Mouse (Mus musculus): ENCODE measurements around the gene Galm.

The Galm gene

DNA sequence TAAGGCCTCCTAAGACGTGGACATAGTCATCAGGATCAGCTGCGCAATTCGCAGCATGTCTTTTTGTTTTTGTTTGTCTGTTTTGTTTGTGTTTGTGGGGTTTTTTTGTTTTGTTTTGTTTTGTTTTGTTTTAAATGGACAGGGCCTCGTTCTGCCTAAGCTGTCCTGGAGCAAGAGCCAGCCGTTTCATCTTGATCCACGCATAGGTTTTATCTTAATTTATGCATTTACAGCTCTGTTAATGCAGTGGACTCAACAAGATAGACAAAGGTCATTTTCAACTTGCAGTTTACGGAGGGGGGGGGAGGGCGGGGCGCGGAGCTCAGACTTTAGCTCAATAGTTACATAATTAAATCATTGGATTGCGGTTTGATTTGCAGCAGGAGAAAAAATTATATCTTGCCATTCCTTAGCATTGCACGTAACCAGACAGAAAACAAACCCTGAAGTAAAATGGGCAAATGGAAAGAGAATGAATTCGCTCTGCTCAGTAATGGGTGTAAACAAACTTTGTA is 1.3 kb downstream of the Galm start:
- DNase-seq (ENCODE audit: low spot score in 2 of 2), result no peak

DNA sequence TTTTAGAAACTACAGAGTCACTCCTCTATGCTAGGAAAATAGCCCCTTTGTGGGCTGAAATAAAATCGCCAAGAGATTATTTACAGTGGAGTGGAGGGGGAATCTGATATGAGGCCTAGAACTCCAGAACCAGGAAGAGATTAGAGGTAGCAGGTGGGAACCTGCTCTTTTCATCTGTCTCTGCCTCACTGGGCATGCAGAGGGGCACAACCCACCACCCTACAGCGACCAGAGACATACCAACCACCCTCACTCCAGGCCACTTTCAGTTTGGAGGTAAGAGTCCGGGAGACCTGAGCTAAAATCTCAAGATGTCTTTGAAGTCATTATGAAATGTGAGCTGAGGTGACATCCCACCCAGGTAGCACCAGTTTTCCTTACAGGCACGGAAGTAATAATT is 2.1 kb downstream of the Galm start:
- no peak for DNase-seq (ENCODE audit: low spot score in 2 of 2)

DNA sequence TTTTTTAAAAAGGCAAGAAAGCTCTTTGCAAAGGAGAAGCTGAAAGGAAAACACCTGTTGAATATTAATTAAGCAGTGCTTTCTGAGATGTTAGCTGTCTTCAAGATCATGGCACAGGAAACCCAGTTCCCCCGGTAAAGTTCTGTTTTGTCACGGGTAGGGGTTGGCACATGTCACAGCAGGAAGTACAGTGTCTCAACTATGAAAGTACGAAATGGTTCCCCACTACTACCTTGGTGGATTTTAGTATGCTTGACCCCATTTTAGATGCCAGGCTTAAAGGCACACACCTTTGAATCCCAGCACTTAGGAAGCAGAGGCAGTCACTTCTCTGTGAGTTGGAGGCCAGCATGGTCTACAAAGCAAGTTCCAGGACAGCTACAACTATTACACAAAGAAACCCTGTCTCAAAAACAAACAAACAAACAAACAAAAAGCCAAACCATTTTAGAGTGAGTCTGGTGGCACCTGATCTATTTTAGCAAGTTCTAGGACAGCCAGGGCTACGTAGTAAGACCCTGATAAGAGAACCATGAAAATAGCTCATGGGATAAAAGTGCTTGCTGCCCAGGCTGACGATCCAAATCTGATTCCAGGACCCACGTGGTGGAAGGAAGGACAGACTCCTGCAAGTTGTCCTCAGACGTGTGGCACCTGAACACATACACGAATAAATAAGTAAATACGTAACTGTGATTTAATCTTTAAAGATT is 3.6 kb downstream of the Galm start:
- DNase-seq (ENCODE audit: low spot score in 2 of 2), result no peak

DNA sequence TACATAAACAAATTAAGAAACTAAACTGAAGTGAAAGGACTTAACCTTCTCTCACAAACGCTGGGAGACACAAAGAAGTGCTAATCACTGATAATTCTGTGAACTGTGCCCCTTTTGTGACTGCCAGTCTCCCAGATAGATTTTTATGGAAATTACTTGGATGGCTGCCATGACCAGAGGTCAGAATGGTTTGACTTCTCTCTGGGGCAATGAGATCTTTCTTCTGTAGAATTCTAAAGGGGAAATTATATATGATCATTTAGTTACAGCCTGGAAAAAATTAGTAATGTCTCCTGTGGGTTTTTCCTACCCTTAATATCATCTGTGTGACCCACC is 4.1 kb downstream of the Galm start:
- DNase-seq (ENCODE audit: low spot score in 2 of 2), result no peak

DNA sequence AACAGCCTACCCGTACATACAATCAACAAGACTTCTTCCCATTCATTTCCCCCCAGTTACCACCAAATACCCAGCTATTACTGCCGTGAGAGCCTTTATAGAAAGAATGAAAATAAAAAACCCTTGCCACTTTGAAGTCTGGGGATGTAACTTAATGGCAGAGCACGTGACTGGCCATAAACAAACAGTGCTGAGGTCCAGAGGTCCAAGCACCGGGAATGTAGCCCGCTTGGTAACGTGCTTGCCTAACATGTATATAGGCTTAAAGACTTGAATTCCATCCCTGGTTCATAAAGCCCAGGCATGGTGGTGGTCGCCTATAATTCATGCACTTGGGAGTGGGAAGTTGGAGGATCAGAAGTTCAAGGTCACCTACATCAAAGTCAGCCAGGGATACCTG is 4.6 kb downstream of the Galm start:
- no peak for DNase-seq (ENCODE audit: low spot score in 2 of 2)

DNA sequence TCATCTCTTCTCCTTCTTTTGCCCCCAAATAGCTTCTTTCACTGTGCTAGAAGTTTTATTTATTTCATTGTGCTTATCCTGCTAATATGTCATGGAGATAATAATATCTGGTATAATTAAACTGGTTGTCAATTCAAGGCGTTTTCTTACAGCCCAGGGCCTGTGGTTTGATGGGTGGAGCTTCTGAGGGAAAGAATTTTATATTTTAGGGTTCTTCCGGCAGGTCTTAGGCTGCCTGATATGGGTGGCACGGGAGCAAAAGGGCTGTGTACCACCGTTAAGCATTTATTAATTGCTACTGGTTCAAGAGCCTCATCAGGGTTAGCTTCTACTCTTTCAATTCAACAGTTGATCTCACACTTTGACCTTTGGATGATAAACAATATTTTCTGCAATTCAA is 5.2 kb downstream of the Galm start:
- DNase-seq (ENCODE audit: low spot score in 2 of 2), result no peak

DNA sequence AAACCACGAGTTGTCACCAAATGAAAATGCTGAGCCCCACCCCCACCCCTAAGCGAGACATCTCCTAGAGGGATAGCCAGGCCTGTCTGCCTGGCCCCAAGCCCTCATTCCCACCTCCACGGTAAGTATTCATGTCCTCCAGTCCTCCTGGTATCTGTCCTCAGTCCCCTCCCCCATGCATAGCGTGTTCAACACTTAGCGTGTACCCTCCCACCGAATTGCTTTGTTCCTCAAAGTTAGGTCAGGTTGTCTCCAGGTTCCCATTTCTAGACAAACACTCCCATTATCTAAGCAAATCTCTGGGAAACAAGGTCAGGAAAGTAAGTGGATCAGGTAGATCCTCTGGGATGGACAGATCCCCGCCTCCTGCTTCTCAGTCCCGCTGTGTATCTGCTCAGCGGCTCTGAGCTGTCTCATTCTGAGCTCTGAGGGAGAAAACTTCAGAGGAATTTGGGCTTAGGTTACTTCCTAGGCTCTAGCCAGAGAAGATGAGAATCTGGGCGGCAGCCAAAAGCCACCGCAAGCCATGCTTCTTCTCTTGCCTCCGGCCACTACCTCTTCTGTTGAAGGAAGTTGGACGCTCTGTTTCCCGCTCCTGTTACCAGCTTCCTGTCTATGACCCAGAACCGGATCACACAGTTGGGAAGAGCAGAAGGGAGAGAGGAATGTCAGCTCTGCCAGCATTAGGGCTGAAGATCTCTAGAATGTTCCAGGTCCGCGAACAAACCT is 11.3 kb downstream of the Galm start:
- no peak for DNase-seq (ENCODE audit: low spot score in 2 of 2)

DNA sequence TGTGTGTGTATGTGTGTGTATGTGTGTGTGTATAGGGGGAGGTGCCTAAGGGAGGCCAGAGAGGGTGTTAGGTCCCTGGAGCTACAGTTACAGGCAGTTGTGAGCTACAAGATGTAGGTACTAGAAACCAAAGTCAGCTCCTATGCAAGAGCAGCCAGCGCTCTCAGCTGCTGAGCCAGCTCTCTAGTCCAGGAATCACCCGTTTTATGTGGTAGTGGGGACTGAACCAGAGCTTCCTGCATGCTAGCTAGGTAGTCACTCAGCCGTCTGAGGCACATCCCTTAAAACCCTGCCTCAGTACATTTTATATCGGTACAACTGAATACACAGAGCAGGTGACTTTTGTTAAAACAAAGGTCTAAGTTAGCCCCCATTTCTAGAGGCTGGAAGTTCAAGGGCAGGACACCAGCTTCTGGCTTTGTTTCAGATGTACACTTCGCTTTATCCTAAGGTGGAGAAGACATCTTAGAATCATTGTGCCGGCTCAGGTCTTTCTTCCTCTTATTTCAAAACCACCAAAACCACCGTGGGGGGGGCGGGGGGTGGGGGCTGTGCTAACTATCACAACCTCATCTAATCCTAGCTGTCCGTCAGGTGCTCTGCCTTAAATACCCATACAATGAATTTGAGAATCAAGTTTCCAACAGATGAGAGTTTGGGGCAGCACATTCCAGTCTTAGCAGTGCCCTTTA is 12.6 kb downstream of the Galm start:
- DNase-seq (ENCODE audit: low spot score in 2 of 2), result no peak

DNA sequence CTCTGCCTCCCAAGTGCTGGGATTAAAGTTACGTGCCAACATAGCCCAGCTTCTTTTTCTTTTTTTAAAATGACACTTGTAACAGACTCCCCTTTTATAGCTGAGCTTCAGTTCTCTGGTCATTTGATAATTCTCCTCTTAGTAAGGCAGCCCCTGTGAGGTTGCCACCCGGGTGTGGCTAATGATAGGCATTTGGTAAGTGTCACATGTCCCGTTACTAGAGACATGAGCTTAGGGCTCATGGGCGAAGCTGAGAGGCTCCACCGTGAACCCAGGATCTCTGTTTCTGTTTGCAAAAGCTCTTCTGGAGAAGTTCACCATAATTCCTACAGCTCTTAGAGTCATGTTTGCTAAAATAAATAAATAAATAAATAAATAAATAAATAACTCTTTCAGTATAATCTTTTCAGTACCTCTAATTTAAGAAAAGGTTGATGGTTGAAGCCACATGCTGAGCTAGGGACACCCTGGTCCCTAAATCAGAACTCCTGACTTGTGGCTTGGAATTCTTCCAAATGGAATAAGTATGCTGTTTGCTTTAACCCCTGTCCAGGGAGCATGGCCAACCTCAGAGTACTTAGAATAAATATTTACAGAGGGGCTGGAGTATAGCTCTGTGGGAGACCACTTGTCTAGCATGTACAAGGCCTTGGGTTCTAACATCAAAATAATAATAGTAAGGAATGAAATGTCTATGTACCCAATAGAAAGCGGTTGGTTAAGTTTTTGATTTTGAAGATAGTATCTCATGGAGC is 16.4 kb downstream of the Galm start:
- no peak for DNase-seq (ENCODE audit: low spot score in 2 of 2)

DNA sequence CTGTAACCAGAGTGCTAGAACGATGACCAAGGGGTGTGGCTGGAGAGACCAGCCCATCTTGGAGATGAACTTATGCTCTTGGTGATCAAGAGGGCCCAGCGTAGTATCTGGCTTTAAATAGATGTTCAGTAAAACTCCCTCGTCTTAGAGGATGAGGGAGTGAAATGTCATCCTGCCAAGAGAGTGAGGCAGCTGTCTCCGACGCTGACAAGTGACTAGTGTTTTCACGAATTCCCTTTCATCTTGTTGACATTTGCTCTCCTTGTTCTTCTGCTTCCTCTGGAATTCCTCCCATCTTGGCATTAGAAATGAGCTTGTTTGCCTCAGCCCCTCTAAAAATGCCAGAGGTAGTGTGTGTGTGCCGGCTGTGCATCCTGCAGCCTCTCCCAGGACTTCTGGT is 17.9 kb downstream of the Galm start:
- no peak for DNase-seq (ENCODE audit: low spot score in 2 of 2)

DNA sequence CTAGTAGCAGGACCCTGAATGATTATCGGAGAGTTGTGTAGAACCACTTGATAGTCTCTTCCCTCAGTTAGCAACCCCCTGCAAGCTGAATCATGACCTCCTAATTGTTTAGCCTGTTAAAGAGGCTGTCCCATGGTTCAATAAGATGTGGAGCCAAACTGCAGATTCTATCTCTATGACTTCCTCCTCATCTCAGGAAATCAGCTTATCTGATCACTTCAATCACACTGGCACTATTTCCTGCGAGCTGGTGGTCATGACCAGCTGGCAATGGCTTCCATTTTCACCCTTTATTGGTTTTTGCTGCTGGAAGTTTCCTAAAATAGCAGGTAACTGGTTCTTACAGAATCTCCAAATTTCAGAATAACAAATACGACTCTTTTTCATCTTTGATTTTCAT is 18.5 kb downstream of the Galm start:
- DNase-seq (ENCODE audit: low spot score in 2 of 2), result no peak

DNA sequence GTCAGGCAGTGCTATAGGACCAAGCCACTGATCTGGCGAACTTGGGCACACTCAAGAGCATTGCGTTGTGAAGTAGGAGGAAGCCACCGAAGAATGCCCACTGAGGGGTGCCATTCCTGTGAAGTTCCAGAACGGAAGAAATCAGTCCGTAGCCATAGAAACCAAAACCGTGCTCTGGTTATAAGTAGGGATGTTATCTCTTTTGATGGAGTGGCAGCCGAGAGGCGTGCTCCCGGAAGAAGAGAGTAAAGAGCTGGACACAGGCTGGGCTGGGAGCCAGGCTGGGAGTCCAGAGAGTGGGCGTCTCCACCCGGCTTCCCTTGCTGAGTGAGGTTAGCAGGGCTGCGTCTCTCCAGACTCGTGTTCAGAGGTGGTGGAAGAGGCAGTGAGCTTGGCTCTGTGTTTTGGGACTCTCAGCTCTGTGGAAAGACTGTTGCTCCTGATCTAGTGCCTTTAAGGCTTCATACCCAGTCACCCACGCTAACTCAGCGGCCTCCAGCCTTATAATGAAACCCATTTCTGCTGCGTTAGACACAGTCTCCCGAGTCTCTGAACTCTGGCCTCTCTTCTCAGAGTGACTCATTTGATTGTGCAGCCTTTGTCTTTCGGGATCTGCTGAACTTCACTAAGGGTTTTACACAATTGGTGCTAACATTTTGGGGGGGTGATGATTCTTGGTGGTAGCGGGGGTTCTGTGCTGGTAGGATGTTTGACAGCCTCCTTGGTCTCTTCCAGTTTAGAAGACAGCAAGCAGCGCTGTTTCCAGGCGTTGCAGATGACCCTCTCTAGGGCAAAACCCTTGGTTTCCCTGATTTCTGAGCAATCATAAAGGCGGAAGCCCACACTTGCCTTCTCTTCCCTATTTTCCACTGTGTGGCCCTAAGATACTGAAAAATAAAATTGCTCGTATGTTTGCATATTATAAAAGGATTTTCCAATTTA is 21.1 kb downstream of the Galm start:
- DNase-seq (ENCODE audit: low spot score in 2 of 2), result peak; percentile 25 to 48

DNA sequence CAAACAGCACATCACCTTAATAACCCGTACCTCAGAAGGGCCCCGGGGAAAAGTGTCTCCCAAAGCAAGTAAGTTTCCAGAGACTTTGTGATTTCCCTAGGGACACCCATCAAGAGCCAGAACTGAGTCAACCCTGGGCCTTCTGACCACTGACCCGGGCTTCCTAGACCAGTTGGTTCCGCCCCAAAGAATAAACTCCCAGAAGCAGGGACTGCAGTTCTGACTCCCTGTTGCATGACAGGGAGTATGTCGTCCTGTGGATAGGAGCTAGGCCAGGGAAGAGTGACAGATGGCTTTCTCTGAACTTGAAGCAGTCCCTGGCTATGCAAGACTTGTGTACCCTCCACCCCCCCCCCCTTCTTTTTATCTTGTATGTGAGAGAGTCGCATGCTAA is 21.7 kb downstream of the Galm start:
- DNase-seq (ENCODE audit: low spot score in 2 of 2), result no peak

DNA sequence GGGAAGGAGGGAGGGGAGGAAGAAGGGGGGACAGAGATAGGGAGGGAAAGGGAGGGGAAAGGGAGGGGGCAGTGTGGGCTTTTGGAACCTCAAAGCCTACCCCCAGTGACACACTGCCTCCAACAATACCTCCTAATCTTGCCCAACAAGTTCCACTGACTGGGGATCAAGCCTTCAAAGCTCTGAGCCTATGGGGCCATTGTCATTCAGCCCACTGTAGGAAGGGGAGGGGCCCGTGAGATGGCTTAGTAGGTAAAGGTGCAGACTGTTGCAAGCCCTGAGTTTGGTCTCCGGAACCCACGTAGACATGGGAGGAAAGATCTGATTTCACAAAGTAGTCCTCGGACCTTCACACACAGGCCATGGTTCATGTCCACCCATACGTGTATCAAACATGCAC is 24.1 kb downstream of the Galm start:
- DNase-seq (ENCODE audit: low spot score in 2 of 2), result no peak

DNA sequence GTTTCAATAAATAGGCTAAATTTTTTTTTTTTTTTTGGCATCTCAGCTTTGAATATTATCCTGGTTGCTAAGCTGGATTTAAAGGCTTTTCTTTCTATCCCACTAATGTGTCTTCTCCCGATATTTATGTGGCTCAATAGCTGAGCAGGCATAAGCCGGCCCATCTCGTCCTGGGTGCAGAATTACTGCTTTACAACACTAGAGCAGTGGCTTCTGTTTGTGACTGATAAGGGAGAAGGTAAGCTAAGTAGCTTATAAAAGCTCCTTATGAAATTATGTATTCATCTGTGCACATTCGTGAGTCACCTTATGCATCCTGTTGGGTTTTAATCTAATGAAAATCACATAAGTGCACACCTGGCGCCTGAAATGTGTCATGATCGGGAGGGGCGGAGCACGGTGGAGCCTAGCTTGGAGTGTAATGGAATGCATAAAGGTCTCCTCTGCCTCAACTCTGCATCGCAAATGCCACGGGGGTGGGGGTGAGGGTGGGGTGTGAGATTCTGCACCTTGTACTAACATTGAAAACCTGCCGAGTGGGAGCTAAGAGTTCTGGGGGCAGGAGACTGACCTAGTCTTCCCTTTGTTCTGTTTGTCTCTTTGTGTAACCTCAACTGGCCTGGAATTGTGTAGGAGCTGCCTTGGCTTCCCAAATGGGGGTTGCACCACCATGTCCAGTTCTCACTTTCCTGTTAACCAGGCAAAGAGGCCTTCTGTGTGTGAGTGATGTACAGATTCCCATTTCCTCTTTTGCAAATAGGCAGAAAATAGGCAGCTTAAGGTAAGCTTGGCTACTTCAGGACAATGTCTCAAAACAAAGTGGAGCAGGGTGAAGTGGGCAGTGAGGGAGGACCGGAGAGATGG is 25.7 kb downstream of the Galm start:
- no peak for DNase-seq (ENCODE audit: low spot score in 2 of 2)

DNA sequence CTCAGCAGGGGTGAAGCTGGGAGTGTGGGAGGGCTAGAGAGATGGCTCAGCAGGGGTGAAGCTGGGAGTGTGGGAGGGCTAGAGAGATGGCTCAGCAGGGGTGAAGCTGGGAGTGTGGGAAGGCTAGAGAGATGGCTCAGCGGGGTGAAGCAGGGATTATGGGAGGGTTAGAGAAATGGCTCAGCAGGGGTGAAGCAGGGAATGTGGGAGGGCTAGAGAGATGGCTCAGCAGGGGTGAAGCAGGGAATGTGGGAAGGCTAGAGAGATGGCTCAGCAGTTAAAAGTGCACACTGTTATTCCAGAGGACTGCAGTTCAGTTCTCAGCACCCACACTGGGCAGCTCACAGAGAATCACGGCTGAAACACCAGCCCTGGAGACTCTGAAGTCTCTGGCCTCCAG is 26.4 kb downstream of the Galm start:
- DNase-seq (ENCODE audit: low spot score in 2 of 2), result no peak

DNA sequence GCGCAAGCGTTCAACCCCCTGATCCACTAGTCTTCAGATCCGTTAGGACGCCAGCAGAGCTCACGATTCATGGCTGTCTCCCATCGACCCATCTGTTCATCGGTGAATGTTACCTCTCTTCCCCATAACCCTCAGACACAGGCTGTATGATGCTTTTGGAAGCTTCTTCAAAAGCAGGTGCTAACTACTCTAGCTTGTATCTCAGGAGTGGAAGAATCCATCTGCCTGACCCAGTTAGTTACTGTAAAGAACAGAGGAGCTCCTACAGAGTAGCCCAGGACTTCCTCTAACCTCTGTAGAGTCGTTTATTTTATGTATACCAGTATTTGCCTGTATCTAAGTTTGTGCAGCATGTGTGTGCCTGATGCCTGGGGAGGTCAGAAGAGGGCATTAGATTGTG is 29.6 kb downstream of the Galm start:
- DNase-seq (ENCODE audit: low spot score in 2 of 2), result no peak

DNA sequence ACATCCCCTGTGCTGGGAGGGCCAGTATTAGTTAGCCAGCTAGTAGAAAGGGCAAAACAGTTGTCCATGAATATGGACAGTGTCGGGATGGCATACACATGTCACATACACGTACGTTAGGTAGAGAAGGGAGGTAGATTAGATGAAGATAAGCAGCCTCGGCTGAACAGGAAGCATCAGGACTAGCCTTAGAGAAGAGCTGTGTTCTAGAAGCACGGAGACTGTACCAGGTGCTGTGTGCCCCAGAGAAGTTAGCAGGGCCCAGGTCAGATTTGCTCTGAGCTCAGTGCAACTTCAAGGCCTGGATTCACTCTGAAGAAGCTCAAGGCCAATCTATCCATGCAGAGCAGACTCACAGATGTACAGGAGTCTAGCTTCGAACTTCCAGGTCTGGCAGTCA is 30.2 kb downstream of the Galm start:
- DNase-seq (ENCODE audit: low spot score in 2 of 2), result no peak

DNA sequence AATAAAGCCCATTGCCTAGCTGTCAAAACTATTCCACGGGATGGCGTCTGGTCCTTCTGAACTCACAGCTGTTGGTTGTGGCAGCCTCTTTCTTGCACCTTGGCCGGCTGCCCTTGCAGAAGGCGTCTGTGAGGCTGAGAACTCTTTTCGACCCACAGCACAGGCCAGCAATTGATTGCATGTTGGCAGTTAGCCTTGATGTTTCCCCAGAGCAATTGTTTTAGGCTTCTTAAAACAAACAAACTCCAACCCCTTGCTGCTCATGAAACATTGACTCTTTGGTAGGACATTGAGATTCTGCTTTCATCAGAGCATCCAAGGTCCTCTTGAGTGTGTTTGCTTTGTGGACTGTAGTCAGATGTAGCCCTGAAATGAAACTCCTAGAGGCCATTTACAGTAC is 33.2 kb downstream of the Galm start:
- peak in 1 of 2 experiments; percentile 63 for DNase-seq (ENCODE audit: low spot score in 2 of 2)

DNA sequence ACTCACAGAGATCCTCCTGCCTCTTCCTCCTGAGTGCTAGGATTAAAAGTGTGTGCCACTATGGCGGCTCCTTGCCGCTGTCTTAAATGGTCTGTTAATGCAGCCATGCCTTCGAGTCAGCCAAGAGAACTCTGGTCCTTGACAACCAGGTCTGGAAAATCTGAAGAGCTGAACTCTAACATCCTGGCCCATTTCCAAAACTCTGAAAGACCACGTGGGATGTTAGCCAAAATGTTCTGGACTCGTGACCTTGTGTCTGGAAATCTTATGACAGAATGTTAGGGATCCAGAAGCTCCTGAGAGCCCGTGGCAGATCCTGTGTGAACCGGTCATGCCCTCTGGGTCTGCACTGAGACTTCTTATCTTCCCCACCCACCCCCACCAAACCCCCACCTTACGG is 36.7 kb downstream of the Galm start:
- no peak for DNase-seq (ENCODE audit: low spot score in 2 of 2)

Measured in urinary bladder, adult 18-20 months (tissue).